Mouse (Mus musculus) neural tube, postnatal 0 days (tissue): ENCODE results near the gene Igfbp2. TPM values are rescaled to one million over a fixed set of nuclear protein-coding genes. Genes with fewer than 3 reads are reported as not detected.

Source experiments
- polyA plus RNA-seq: library from polyadenylated mRNA; unstranded; fragments of >200 nt; fragmentation: Nextera tagmentation; extraction: Ambion mirVana; gene quantifications from 2 replicates; pipeline ENCODE4 v1.2.1, GENCODE M21; 2015

Igfbp2 gene
- polyA plus RNA-seq = 374 and 416 TPM in 2 replicates

GRCm38 (mm10) chr1:72823751-72824706, at the start of gene Igfbp2:
TSS of gene Igfbp2 (plus strand) at chr1:72824503.

GRCm38 (mm10) chr1:72874287-72875211, 50.2 kb downstream of the Igfbp2 start, which contains the start of gene Igfbp5:
TSS of gene Igfbp5 (minus strand) at chr1:72874884.

Other genes with a start within 250 kb of the Igfbp2 start
- gene Smarcal1, start 241.3 kb upstream of the Igfbp2 start, polyA plus RNA-seq = 16.7 and 18.5 TPM in 2 replicates
- not detected in 2 replicates for gene Ankar, start 123.9 kb upstream of the Igfbp2 start, polyA plus RNA-seq
- gene Rpl37a, start 113.2 kb upstream of the Igfbp2 start, polyA plus RNA-seq = 1,031 and 1,265 TPM in 2 replicates
- gene Igfbp5, start 50.4 kb downstream of the Igfbp2 start, polyA plus RNA-seq = 52.4 and 64.7 TPM in 2 replicates
- gene Tnp1, start 191.4 kb downstream of the Igfbp2 start, polyA plus RNA-seq = not detected in 2 replicates